Mouse (Mus musculus) embryo, embryonic 9.5 days (tissue): ENCODE measurements at regions not wholly inside any gene's neighbourhood (a gene's known extent, or its start where the extent isn't known, plus 50 kb on each side); places are given as distances from the start of the nearest gene placed in this dataset.

Experiments
- DNase-seq: peaks from one replicate; pipeline ENCODE4 v3.0.0-alpha.2; 2017; ENCODE audit errors: extremely low spot score

DNA sequence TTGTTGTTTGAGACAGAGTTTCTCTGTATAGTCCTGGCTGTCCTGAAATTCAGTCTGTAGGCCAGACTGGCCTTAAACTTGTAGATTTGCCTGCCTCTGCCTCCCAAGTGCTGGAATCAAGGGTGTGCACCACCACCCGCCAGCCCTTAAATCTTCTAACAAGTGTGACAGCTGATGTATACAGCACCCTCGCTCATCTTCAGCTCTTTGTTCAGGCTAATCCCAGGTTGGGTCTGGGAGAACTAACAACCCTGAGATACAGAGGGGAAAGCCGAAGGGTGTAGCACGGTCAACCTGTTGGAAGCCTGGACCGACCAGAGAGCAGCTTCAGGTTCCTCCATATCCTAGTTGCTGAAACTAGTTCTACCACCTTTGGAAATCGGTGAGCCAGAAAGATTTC lies 99.0 kb downstream of the Tmem30b start:
- DNase-seq, result no peak

DNA sequence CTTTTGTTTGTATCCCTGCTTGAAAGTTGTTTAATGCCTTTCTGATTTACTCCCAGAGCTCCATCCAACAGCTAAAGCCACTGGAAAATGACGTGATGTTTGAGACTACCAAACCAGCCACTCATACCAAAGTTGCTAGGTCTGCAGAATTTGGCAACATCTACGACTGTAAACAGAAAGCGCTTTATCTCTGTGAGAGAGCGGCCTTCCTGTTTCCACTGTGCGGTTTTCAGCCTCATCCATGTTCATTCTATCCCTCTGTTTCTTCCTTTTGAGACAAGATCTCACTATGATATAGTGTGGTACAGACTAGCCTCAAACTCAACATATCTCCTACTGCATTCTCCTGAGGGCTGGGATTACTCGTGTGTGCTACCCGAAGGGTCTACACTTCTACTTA lies 100.0 kb downstream of the Tmem30b start:
- DNase-seq, result no peak

DNA sequence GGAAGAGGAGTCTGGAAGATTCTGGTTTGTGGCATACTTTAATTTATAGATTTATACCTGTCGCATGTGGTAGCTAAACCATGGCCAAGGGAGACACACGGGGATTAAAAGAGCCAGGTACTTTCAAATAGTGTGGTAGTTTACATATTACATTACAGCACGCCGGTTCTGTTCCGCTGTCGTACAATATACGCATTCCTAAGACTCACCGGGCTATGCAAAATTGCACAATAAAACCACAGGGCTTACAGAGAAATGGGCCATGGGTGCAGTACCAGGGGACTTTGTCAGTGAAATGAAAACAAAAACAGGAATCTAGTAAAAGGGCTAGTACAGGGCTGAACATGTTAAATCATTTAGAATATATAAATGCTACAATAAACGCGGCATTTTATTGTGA lies 100.6 kb downstream of the Tmem30b start:
- DNase-seq, result no peak

DNA sequence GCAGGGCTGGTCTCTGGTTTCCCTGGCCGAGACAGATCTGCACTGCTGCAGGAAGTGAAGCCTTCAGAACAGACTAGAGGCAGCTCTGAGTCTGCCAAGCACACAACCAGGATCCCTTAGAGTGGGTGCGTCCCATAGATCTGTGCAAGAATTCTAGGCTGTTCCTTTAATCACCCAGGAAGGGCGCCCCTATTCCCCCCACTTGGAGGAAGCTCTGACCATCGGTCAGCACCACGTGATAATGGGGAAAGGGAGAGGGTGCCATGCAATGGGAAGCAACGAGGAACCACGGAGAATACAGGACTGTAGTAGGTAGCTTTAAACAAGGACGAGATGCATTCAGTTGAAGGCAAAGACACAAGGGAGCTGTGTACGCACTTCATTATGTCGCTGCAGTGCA lies 101.1 kb downstream of the Tmem30b start:
- DNase-seq, result no peak

DNA sequence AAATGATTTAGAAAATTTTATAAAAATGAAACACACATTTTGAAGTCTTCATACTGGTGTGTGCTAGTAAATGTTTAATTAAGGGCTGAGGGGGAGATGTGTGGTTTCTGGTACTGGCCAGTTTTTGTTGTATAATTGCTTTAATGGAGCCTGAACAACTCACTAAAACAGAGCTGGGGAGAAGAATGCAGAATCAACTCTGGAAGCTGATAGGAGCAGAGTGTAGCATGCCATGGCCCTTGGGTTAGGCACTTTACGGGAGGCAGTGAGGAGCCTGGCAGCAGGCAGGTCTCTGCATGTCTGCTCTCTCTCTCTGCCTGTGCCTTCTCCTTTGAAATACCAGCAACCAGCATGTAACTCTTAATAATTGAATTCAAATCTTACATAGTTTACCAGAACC lies 104.9 kb downstream of the Tmem30b start:
- DNase-seq, result no peak

DNA sequence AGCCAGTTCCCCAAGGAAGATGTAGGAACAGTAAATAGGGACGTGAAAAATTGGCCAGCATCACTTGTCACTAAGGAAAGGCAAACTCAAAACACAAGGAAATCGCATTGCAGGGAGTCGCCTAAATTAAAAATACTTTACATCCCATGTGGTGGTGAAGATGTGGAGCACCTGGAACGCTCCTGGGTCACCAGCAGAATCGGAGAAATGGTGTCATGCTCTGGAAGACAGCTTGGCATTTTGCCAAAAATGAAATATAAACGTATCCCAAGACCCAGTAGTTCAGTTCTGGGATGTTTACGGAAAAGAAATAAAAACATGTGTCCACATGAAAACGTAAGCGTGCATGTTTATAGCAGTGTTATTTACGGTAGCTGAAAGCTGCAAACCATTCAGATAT lies 111.5 kb downstream of the Tmem30b start:
- DNase-seq, result no peak

DNA sequence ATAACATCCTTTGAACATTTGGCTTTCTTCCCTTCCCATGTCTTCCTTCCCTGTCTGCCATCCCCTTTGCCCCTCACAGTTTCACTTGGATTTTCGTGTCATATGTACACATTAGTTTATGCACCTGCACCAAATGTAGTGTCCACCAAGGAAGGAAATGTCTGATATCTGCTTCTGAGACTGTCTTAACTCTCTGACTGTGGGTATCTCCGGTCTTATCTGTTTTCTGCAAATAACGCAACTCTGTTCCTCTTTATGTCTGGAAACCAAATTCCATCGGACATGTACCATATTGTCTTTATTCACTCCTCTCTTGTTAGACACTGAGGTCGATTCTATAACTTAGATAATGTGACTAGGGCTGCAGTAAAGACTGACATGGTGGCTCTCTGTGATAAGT lies 113.6 kb downstream of the Tmem30b start:
- DNase-seq, result no peak

DNA sequence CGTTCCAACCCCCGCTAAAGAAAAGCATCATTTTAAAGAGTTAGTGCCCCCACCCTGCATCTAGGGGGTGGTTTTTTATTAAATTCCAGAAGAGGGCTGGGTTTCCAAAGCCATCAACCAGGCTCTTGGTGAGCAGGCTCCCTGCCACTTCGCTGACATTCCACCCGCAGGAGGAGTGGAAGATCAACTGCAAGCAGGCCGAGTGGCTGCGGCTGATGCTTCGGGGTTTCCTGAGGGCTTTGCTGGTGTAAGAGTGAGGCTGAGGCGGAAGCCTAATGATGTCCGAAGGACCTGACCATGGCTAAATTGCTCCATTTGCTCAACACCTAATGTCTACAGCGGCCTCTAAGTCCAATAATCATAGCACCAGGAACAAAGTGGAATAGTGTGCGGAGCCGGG lies 118.0 kb downstream of the Tmem30b start:
- DNase-seq, result no peak

DNA sequence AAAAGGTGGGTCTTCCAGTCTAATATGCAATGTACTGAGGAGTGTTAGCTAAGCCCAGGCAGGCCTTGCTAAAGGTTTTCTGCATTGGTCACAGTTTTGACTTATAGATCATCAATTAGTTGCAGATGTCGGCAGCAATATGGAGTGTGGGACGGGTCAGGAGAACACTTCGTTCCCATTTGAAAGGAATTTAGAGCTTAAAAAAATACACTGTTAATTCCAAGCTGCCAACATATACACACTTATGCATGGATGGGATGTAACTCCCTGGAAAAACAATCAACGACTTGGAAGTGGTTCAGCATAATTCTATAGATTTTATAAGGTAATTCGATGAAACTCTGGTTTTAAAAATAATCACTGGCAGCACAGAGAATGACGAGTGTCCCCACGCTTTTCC lies 121.4 kb downstream of the Tmem30b start:
- DNase-seq, result no peak

DNA sequence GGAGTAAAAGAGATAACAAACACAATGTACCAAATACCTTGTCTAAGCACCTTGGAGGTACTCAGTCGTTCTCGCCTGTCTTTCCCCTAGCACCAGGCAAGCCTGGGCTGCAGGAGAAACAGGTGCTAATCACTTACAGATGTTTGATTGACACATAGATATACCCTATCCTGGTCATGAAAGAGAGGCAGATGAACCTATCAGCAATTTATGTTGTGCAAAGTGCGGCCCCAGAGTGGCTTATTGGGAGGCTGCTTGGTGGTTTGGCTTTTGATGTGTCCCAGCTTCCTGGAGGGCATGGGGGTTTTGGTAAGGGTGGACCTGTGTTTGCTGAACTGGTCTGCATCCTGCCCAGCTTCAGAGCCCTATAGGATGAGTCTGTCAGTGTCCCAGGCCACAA lies 129.1 kb downstream of the Tmem30b start:
- no peak for DNase-seq

DNA sequence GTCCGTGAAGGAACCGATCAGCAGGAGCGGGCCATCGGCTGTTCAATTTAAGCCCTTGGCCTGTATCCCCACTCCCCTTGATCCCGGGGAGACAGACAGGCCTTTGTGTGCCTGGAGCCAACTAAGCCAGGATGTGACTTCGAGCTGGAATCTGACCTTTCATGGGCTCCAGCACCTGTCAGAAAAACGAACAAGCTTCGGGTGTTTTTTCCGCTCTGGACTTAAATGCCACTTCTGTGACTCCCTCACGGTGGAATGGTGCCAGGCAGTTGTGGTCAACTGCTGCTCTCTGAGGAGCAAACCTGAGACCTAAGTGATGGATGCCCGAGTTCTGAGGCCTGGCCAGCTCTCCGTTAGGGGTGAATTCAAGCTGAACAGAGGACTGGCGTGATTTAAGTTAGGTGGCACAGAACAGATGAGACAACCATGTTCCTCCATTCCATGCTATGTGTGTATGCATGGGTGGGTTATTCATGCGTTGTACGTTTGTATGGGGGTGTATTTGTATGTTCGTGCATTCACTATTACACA lies 129.8 kb downstream of the Tmem30b start:
- no peak for DNase-seq

DNA sequence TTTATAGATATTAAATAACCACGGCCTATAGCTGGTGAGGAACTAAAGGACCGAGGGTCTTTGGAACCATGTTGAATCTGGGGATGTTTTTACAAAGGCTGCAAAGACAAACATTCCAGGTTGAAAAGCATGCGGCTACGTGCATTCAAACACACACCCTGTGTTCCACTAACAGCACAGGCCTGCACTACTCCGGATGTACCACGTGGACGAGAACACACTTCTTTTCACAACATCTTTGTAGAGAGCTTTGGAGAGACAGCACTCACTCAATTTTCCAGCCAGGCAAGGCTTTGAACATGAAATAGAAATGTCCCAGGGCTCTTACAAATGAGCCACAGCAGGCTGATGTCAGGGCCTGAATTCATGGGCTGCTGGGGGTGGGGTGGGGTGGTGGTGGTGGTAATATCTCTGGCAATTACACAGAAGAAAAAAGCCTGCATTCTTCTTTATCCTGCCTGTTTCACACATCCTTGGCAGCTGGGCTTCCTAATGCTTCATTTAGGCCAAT lies 129.3 kb downstream of the Slc38a6 start:
- no peak for DNase-seq

DNA sequence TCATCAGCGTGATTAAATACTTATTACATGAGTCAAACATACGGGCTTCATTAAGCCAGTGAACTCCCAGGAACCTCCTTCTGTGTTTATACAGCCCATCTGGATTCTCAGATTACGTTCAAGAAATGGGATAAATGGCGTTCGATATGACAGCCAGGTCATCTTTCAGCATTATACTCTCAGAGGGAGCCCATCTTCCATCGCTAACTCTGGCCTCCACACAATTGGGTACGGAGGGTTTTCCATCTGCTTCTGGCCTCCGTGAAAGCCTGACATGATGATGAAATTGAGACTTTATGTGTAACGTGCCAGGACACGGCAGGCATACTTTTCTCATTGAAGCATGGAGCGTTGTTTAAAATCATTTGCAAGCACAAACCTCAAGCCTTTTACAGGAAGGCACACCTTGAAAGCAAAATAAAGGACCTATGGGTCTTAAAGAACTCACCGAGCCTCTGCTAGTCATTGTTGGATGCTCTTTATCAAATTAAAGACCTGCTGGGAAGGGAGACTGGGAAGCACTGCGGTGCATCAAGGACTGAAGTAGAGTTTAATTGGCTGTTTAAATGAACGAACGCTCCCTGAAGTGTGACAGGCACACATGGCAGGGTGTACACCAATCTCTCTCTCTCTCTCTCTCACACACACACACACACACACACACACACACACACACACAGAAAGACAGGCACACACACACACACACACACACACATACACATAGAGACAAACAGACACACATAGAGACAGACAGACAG lies 127.0 kb downstream of the Slc38a6 start:
- no peak for DNase-seq

DNA sequence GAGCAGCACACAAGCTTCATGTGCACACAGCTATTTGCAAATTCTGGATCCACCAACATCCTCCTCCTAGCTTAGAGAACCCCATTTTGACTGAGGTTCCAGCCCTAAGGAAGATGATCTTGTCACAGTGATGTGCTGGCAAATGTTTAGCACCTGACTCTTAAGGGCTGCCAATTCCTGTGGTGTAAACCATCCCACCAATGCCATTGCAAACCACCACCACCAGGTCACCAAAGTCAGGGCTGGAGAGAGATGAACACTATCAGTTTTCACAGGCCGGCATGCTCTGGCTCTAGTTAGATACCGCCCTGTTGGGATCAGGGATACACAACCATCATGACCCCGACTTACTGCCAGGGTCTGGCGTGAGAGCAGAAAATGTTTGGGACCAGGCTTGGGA lies 125.9 kb downstream of the Slc38a6 start:
- no peak for DNase-seq

DNA sequence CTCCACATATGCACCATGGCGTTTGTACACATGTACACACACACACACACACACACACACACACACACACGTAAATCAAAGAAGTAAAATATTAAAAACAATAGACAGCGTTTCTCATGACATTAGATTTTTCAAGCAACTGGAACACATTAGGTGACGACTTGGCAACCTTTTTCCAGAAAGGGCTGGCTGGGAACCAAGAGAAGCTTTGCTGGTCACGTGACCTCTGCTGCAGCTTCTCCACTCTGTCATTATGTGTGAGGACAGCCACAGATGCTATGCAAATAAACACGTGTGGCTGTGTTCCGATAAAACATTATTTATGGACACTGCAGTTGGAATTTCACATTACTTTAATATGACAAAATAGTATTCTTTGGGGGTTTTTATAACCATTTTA lies 124.3 kb downstream of the Slc38a6 start:
- DNase-seq, result no peak

DNA sequence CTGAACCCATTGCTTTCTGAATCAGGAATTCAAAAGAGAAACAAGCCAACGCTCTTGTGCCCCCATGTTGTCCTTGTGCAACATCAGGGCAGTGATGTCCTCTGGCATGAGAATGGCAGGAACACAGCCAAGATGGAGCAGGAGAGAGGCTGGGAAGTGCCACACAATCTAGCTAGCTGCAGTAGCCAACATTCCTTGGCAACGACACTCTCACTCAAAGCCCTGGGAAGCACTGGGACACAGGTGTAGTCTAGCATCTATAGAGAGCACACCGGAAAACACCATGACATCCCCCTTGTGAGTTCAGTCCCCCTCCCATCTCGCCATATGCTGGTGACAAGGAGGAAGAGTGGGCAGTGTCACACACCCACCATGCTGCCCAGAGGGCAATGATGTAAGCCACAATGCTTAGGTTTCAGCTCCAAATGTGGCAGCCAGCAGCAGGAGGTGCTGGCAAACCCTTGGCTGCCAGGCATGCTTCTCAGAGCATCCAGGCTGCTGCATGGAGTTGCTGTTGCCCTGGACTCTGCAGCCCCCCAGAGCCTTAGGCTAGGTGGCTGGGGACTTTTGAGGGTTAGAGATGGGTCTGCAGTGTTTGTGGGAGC lies 123.0 kb downstream of the Slc38a6 start:
- no peak for DNase-seq

DNA sequence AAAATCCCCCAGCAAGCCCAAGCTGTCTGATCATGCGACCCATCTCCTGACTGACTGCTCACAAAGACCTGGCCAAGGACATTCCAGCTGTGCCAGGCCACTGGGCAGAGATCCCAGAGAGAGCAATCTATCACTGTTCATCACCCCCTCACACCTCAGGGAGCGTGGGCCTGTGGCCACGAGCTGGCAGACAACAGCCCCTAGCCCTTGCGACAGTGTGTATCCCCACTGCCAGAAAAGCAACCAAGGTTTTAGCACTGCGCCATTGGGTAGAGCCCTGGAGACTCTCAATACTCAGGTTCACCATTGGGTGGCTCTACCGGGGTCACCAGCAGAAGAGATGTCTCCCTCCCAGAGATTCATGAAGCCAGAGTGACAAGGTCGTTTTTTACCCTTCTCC lies 122.0 kb downstream of the Slc38a6 start:
- no peak for DNase-seq

DNA sequence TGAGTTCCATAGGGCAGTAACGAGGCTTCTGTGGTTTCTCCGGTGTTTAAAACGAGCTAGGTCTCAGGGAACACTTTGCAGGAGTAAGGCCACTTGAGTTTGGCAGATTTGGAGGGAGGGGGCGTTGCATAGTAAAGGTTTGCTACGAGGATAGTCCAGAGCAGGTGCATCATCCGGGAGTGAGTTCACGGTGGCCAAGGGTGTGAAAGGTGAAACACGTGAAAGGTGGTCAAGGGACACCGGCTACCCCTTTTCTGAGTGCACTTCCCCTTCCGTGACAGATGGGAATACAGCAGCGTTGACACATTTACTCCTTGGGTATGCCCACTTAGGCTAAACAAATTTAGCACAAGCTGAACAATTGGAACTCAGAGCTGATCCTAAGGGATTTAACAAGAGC lies 121.6 kb downstream of the Slc38a6 start:
- DNase-seq, result no peak

DNA sequence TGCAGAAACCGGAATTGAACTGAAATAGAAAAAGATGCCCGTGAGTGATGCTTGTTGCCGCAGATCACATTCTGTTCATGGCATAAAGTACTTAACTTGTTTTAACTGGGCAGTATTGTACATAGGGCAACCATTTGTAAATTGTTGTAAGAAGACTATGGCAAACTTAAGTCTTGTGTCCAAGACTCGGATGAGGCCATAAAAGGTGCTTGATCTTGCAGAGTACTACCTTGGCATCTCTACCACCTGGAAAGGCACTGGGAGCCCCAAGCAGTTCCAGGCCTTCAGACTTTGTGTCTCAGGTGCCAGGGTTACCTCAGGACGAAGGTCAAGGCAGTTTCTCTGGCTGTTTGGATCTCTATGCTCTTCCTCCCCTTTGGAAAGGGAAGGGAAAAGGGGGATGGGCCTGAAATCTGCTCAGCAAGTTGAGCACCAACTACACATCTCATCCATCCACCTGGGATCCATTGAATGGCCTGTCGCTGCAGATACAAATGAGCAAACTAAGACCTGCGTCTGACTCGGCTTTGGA lies 120.0 kb downstream of the Slc38a6 start:
- DNase-seq, result no peak

DNA sequence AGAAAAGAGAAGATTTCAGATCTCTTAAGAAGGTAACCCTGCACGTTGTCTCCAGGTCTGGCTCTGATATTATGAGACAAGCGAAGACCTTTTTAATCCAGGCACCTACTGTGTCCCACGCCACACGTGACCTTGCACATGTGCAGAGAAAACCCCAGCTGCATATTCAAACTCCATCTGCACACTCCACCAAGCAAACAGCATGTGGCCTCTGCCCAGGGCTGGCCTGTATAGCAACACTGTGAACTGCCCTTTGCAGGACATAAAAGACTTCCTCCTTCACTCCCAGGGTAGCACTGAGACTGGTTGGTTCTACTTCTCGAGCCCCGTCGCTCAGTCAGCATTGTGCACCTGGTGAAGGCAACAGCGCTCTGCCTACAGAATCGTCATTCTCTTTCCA lies 119.0 kb downstream of the Slc38a6 start:
- DNase-seq, result no peak

DNA sequence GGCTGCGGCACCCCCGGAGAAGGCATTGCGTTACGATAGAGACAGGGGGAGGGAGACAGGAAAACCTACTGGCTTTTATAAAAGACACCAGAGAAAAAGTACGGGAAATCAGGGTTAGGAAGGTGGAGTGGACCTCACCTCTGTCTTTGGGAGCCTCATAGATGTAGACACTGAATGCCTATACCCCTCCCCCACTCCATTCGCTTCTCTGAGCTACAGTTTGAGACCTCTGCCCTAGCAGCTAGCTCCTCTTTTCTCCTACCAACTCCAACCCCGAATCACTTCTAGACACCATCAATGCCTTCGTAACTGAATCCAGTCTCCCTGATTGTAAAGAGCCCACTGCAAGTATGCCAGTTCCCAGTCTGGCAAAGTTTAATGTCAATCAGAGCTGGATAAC lies 118.5 kb downstream of the Slc38a6 start:
- no peak for DNase-seq

DNA sequence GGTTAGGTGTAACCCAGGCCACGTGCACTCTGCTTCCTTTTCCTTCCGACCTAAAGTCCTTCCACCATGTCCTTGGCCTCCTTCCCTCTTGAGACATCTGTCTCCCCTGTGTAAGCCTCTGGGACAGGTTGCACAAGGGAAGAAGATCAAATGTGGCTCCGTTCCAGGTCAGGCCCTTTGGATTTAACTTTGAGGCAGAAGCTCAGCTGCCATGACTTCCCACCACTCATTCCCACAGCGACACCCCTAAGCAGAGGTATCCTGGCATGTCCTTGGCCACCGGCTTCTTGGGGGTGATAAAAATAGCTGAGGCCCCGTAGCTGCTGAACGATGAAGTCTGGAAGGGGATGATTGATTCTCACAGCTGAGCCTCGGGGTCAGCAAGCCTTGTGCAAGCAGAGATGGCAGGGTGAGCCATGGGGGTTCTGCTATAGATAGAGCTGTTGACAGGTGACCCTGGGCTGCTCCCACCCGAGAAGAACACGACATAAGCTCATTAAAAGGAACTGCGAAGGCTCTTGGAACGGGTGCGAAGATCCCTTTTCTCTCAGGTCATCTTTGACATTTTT lies 117.4 kb downstream of the Slc38a6 start:
- DNase-seq, result no peak
